Mouse (Mus musculus) intestine, embryonic 14.5 days (tissue): ENCODE measurements around the gene Ppp1r9a. TPM values are rescaled to one million over a fixed set of nuclear protein-coding genes. Genes with fewer than 3 reads are reported as not detected.

ENCODE experiments used
- ATAC-seq: fragments of 200-750 bp; cut with Nextera tagmentation; replicated peaks from 2 replicates; pipeline ENCODE4 v1.8.0; 2017; ENCODE audit warnings: low read depth, moderate number of reproducible peaks, moderate TSS enrichment, moderate library complexity; ENCODE audit not compliant: low FRiP score, low TSS enrichment
- DNase-seq: peaks from one replicate; pipeline ENCODE4 v3.0.0-alpha.2; 2018; ENCODE audit warnings: low spot score
- H3K27ac ChIP-seq: fragments of 300-500 bp; sonication (generic); 2 replicates; pipeline ENCODE4 v1.5.1; 2014; ENCODE audit warnings: low read depth, mild to moderate bottlenecking, control low read depth
- H3K27me3 ChIP-seq: fragments of 300-500 bp; sonication (generic); replicated peaks from 2 replicates; pipeline ENCODE4 v1.6.1; 2014; ENCODE audit warnings: low read length, control low read depth; ENCODE audit not compliant: control insufficient read depth, insufficient read depth
- H3K36me3 ChIP-seq: fragments of 300-500 bp; sonication (generic); 2 replicates; pipeline ENCODE4 v1.6.1; 2014; ENCODE audit warnings: low read length, control low read depth; ENCODE audit not compliant: control insufficient read depth, insufficient read depth
- H3K4me1 ChIP-seq: fragments of 300-500 bp; sonication (generic); replicated peaks from 2 replicates; pipeline ENCODE4 v1.6.1; 2014; ENCODE audit warnings: low read length, control low read depth, mixed read lengths; ENCODE audit not compliant: control insufficient read depth, insufficient read depth
- H3K4me2 ChIP-seq: fragments of 300-500 bp; sonication (generic); 2 replicates; pipeline ENCODE4 v1.6.1; 2014; ENCODE audit warnings: low read length
- H3K4me3 ChIP-seq: fragments of 300-500 bp; sonication (generic); 2 replicates; pipeline ENCODE4 v1.5.1; 2014; ENCODE audit warnings: low read depth, low read length, control low read depth, mixed read lengths
- H3K9ac ChIP-seq: fragments of 300-500 bp; sonication (generic); 2 replicates; pipeline ENCODE4 v1.6.1; 2014; ENCODE audit warnings: mild to moderate bottlenecking, low read length
- H3K9me3 ChIP-seq: fragments of 300-500 bp; sonication (generic); 2 replicates; pipeline ENCODE4 v1.6.1; 2016; ENCODE audit warnings: low read length, control low read depth; ENCODE audit not compliant: control insufficient read depth
- WGBS: fragments of 180-500 bp; shearing (Covaris S2); extraction: QIAGEN DNeasy Blood & Tissue Kit; methylation state at CpG from one replicate; pipeline ENCODE4 v1.1.7; 2014; 5-methylcytosine and 5-hydroxymethylcytosine counted together
- polyA plus RNA-seq: library from polyadenylated mRNA; unstranded; fragments of >200 nt; fragmentation: Nextera tagmentation; extraction: Ambion mirVana; gene quantifications from 2 replicates; pipeline ENCODE4 v1.2.1, GENCODE M21; 2014

Ppp1r9a gene
- polyA plus RNA-seq, 1 experiment from 2014 or later, result 22.7 TPM

- no peaks in the 10 kb centered on the region for H3K4me1 ChIP-seq
- no peak for ATAC-seq
- no peaks in the 10 kb centered on the region for H3K27me3 ChIP-seq
- no peak overlapping the region for H3K9ac ChIP-seq
- H3K4me3 ChIP-seq, result no peak overlapping the region
- no peak overlapping the region for H3K4me2 ChIP-seq
- DNase-seq, result no peak
- H3K36me3 ChIP-seq, result no peaks in the 10 kb centered on the region
- no peak overlapping the region for H3K27ac ChIP-seq
- no peaks in the 10 kb centered on the region for H3K9me3 ChIP-seq
- WGBS, result 88% methylated on average over 9 of the region's 9 CpGs
Observed at GRCm38 (mm10) chr6:5139666-5140065, 236.9 kb downstream of the Ppp1r9a start.

- Histone ChIP-seq H3K27ac (no peak overlapping the region), H3K36me3 (peaks cover 2% of the 10 kb centered on the region; the same call in 1 of the 2 replicates), H3K4me1 (peaks cover 14% of the 10 kb centered on the region), H3K4me3 (no peak overlapping the region), H3K9ac (no peak overlapping the region), H3K4me2 (no peak overlapping the region), H3K9me3 (no peaks in the 10 kb centered on the region), H3K27me3 (no peaks in the 10 kb centered on the region)
- no peak for DNase-seq
- 78% methylated on average over 13 of the region's 13 CpGs for WGBS
- ATAC-seq, result no peak
Observed at GRCm38 (mm10) chr6:5147488-5148142, 244.9 kb downstream of the Ppp1r9a start.

GRCm38 (mm10) chr6:5149941-5150340 lies 247.2 kb downstream of the Ppp1r9a start:
- Histone ChIP-seq H3K27me3 (no peaks in the 10 kb centered on the region), H3K36me3 (peaks cover 2% of the 10 kb centered on the region; the same call in 1 of the 2 replicates), H3K27ac (no peak overlapping the region), H3K9ac (no peak overlapping the region), H3K4me3 (no peak overlapping the region), H3K9me3 (no peaks in the 10 kb centered on the region), H3K4me2 (no peak overlapping the region), H3K4me1 (peaks cover 14% of the 10 kb centered on the region)
- WGBS, result 83% methylated on average over 2 of the region's 2 CpGs
- DNase-seq (no peak), ATAC-seq (no peak)

- Histone ChIP-seq H3K36me3 (0 out of 2 replicates have a peak, but pooled peaks cover 2% of the 10 kb centered on the region), H3K27ac (no peak overlapping the region), H3K4me2 (no peak overlapping the region), H3K27me3 (no peaks in the 10 kb centered on the region), H3K4me1 (peaks cover 14% of the 10 kb centered on the region), H3K4me3 (no peak overlapping the region), H3K9me3 (no peaks in the 10 kb centered on the region), H3K9ac (no peak overlapping the region)
- 64% methylated on average over 4 of the region's 4 CpGs for WGBS
- ATAC-seq, result no peak
- no peak for DNase-seq
Observed at GRCm38 (mm10) chr6:5151171-5151570, 248.5 kb downstream of the Ppp1r9a start.

- H3K4me3 ChIP-seq, result no peak overlapping the region
- no peak for DNase-seq
- no peak for ATAC-seq
- peaks cover 14% of the 10 kb centered on the region for H3K4me1 ChIP-seq
- no peaks in the 10 kb centered on the region for H3K36me3 ChIP-seq
- no peak overlapping the region for H3K4me2 ChIP-seq
- H3K9me3 ChIP-seq, result no peaks in the 10 kb centered on the region
- WGBS, result 65% methylated on average over 2 of the region's 2 CpGs
- H3K27ac ChIP-seq, result no peak overlapping the region
- H3K9ac ChIP-seq, result no peak overlapping the region
- H3K27me3 ChIP-seq, result no peaks in the 10 kb centered on the region
Observed at GRCm38 (mm10) chr6:5152185-5152584, 249.5 kb downstream of the Ppp1r9a start.

- Histone ChIP-seq H3K36me3 (peaks cover 12% of the 10 kb centered on the region; the same call in 1 of the 2 replicates), H3K27ac (no peak overlapping the region), H3K4me3 (no peak overlapping the region), H3K27me3 (no peaks in the 10 kb centered on the region), H3K4me1 (peaks cover 14% of the 10 kb centered on the region), H3K9ac (no peak overlapping the region), H3K9me3 (no peaks in the 10 kb centered on the region), H3K4me2 (no peak overlapping the region)
- WGBS, result 75% methylated on average over 6 of the region's 6 CpGs
- ATAC-seq, result no peak
- no peak for DNase-seq
Observed at GRCm38 (mm10) chr6:5154786-5155185, 252.1 kb downstream of the Ppp1r9a start.

GRCm38 (mm10) chr6:5155313-5155927 lies 252.7 kb downstream of the Ppp1r9a start:
- no peak overlapping the region for H3K4me3 ChIP-seq
- no peaks in the 10 kb centered on the region for H3K9me3 ChIP-seq
- no peak overlapping the region for H3K4me2 ChIP-seq
- DNase-seq, result no peak
- H3K4me1 ChIP-seq, result peaks cover 14% of the 10 kb centered on the region
- no peak for ATAC-seq
- WGBS, result 82% methylated on average over 1 of the region's 1 CpGs
- H3K27ac ChIP-seq, result no peak overlapping the region
- no peak overlapping the region for H3K9ac ChIP-seq
- peaks cover 15% of the 10 kb centered on the region; the same call in 1 of the 2 replicates for H3K36me3 ChIP-seq
- H3K27me3 ChIP-seq, result no peaks in the 10 kb centered on the region

DNA sequence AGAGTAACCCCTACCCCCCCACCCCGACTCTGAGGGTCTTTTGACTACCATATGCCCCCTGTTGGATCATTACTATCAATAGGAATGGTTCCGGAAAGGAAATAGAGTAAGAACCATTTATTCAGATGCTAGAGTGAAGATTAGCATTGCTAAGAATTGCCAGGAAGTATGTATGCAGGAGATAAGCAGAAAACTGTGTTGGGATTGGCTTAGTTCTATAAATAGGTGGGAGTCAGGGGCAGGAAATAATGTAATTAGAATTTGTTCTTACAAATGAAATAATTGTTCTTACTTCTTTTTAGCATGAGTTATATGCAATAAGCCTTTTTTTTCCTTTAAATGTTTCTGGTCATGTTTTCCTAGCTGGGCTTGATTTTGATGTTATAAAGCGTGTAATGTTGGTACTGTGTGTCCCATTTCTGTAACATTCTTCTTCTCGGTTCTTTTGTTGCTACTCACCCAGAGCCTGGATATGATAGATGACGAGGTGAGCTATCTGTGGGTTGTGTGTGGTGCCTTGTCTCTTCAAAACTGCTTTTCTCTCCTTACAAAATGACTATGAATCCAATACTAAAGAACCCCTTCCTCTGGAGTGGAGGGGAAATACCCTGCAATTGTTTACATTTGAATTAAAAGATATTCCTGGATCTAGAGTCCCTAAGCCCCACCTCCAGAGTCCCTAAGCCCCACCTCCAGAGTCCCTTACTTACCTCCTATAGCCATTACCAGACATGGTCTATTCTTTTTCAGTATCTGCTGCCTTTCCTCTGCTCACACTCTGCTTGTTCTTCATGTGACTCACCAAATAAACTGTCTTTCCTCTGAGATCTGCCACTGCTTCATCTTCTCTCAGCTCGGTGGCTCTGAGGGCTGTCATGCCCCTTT lies 254.1 kb downstream of the Ppp1r9a start:
- Histone ChIP-seq H3K4me1 (peaks cover 4% of the 10 kb centered on the region; the same call in 1 of the 2 replicates), H3K4me2 (no peak overlapping the region), H3K27ac (no peak overlapping the region), H3K9me3 (no peaks in the 10 kb centered on the region), H3K9ac (no peak overlapping the region), H3K36me3 (peaks cover 15% of the 10 kb centered on the region; the same call in 1 of the 2 replicates), H3K4me3 (no peak overlapping the region), H3K27me3 (no peaks in the 10 kb centered on the region)
- DNase-seq (no peak), ATAC-seq (no peak)
- WGBS, result 81% methylated on average over 6 of the region's 6 CpGs
